ENCODE assay signal across 14 mouse cellular contexts in the genomic region with DNA sequence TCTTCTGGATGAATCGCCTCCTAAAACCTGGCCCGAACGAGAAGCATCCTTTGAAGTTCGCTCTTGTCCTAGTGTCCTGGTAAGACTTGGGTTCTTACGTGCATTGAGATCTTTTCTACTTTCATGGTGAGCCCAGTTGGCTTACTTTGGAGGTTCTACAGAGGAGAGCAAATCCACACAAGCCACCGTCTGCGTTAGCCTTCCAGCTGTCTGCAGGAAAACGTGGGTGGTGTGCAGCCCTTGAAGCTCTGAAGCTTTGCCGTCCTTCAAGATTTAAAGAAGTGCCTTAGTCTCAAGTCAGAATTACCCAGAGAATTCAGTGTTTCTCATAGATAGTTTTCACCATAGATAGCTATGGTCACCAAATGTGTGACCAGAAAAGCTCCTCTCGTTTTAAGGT.
"Had no signal": no experiment of that assay in that cellular context is flagged by ENCODE, and none has a peak within 500 bp of the region (broad histone marks: within the 10 kb centered on the region; RNA-seq: fewer than 3 reads in every experiment).

No protein-coding gene starts in this region.

- DNase-seq: gastrocnemius, postnatal 14 days; gastrocnemius, postnatal 36 days; heart, adult 11 months; heart, adult 2 months; heart, postnatal 14 days; heart, postnatal 36 days; kidney, adult 11 months; kidney, adult 2 months; kidney, adult 9 months; kidney, postnatal 14 days; kidney, postnatal 36 days; layer of hippocampus, adult 9-11 months; layer of hippocampus, postnatal 36 days; left cerebral cortex, postnatal 4 days had no signal
